Mouse (Mus musculus) MEL (cell line): Measurements from ENCODE around the gene Cnot3. TPM values are rescaled to one million over a fixed set of nuclear protein-coding genes. Genes with fewer than 3 reads are reported as not detected.
A peak's percentile ranks its signal among the peaks of the same experiment; 100 is the strongest.

ENCODE experiments used
- DNase-seq: peaks from one replicate; pipeline ENCODE4 v3.0.0; 2011; ENCODE audit warnings: low read depth, low spot score
- H3K27ac ChIP-seq: 2 replicates; pipeline ENCODE4 v1.5.1; 2012; ENCODE audit warnings: low read depth, mild to moderate bottlenecking, control low read depth, low read length, moderate library complexity; ENCODE audit not compliant: control insufficient read depth
- H3K27me3 ChIP-seq, 2 experiments: fragments of 150-350 bp in 1 of 2; sonication (generic) in 1 of 2; 2 replicates each; pipeline ENCODE4 v1.6.1; 2012; ENCODE audit warnings: low read length in 2 of 2, mild to moderate bottlenecking in 2 of 2, improper control_type of control experiment in 1 of 2, moderate library complexity in 1 of 2; ENCODE audit not compliant: insufficient read depth in 2 of 2, control insufficient read depth in 1 of 2
- H3K36me3 ChIP-seq, 2 experiments: 2 replicates each; pipeline ENCODE4 v1.6.1; 2012 to 2014; ENCODE audit warnings: low read length in 2 of 2, improper control_type of control experiment in 1 of 2, inconsistent platforms in 1 of 2, mild to moderate bottlenecking in 1 of 2; ENCODE audit not compliant: insufficient read depth in 2 of 2, control insufficient read depth in 1 of 2
- H3K4me1 ChIP-seq, 2 experiments: fragments of 150-350 bp in 1 of 2; sonication (generic) in 1 of 2; 2 replicates each; pipeline ENCODE4 v1.6.1; 2012; ENCODE audit warnings: low read length in 2 of 2, improper control_type of control experiment in 1 of 2, mild to moderate bottlenecking in 1 of 2; ENCODE audit not compliant: insufficient read depth in 2 of 2, control insufficient read depth in 1 of 2
- H3K4me3 ChIP-seq, 2 experiments: fragments of 150-350 bp in 1 of 2; sonication (generic) in 1 of 2; 2 replicates each; pipeline ENCODE4 v1.5.1; 2012; ENCODE audit warnings: low read depth in 2 of 2, low read length in 2 of 2, mild to moderate bottlenecking in 2 of 2, moderate library complexity in 2 of 2, control low read depth in 1 of 2, improper control_type of control experiment in 1 of 2; ENCODE audit not compliant: control insufficient read depth in 1 of 2, insufficient read depth in 1 of 2
- H3K79me2 ChIP-seq: 2 replicates; pipeline ENCODE4 v1.6.1; 2012; ENCODE audit warnings: mild to moderate bottlenecking, low read length, moderate library complexity; ENCODE audit not compliant: control insufficient read depth, poor library complexity, insufficient read depth
- H3K9ac ChIP-seq: 2 replicates; pipeline ENCODE4 v1.6.1; 2012; ENCODE audit warnings: low read depth, mild to moderate bottlenecking, control low read depth, low read length, moderate library complexity; ENCODE audit not compliant: control insufficient read depth, poor library complexity, severe bottlenecking
- H3K9me3 ChIP-seq: fragments of 150-350 bp; sonication (generic); replicated peaks from 2 replicates; pipeline ENCODE4 v1.6.1; 2012; ENCODE audit warnings: mild to moderate bottlenecking, low read length, improper control_type of control experiment, moderate library complexity; ENCODE audit not compliant: insufficient read depth
- CHD2 ChIP-seq: IDR thresholded peaks from 2 replicates; pipeline ENCODE4 v1.6.1; 2011; ENCODE audit warnings: low read length, improper control_type of control experiment
- CTCF ChIP-seq, 3 experiments: IDR thresholded peaks in 2 of 3; conservative IDR thresholded peaks in 1 of 3; 2 replicates each; pipeline ENCODE4 v1.5.1; 2011 to 2012; ENCODE audit warnings: low read length in 3 of 3, low read depth in 2 of 3, mild to moderate bottlenecking in 2 of 3, improper control_type of control experiment in 1 of 3, inconsistent platforms in 1 of 3, mixed read lengths in 1 of 3, moderate library complexity in 1 of 3; ENCODE audit not compliant: control insufficient read depth in 1 of 3, insufficient read depth in 1 of 3, poor library complexity in 1 of 3, severe bottlenecking in 1 of 3
- E2F4 ChIP-seq: IDR thresholded peaks from 2 replicates; pipeline ENCODE4 v1.6.1; 2011; ENCODE audit warnings: low read depth, low read length, improper control_type of control experiment, borderline replicate concordance
- ELF1 ChIP-seq: IDR thresholded peaks from 2 replicates; pipeline ENCODE4 v1.6.1; 2014; ENCODE audit warnings: low read depth, mild to moderate bottlenecking, inconsistent platforms, low read length, improper control_type of control experiment, moderate library complexity
- ETS1 ChIP-seq: IDR thresholded peaks from 2 replicates; pipeline ENCODE4 v1.6.1; 2012; ENCODE audit warnings: low read depth, mild to moderate bottlenecking, inconsistent platforms, low read length, improper control_type of control experiment, moderate library complexity
- MAFK ChIP-seq: IDR thresholded peaks from 2 replicates; pipeline ENCODE4 v1.6.1; 2011; ENCODE audit warnings: low read depth, mild to moderate bottlenecking, low read length, improper control_type of control experiment, borderline replicate concordance
- MAX ChIP-seq: IDR thresholded peaks from 2 replicates; pipeline ENCODE4 v1.6.1; 2011; ENCODE audit warnings: low read length, improper control_type of control experiment
- MAZ ChIP-seq: IDR thresholded peaks from 2 replicates; pipeline ENCODE4 v1.6.1; 2012; ENCODE audit warnings: low read depth, mild to moderate bottlenecking, inconsistent platforms, low read length, improper control_type of control experiment
- MXI1 ChIP-seq: IDR thresholded peaks from 2 replicates; pipeline ENCODE4 v1.6.1; 2011; ENCODE audit warnings: mild to moderate bottlenecking, low read depth, low read length, improper control_type of control experiment
- MYC ChIP-seq: IDR thresholded peaks from 2 replicates; pipeline ENCODE4 v1.6.1; 2011; ENCODE audit warnings: low read depth, mild to moderate bottlenecking, low read length, improper control_type of control experiment, moderate library complexity
- NELFE ChIP-seq: IDR thresholded peaks from 2 replicates; pipeline ENCODE4 v1.6.1; 2011; ENCODE audit warnings: low read depth, low read length, improper control_type of control experiment
- NRF1 ChIP-seq: IDR thresholded peaks from 2 replicates; pipeline ENCODE4 v1.6.1; 2014; ENCODE audit warnings: low read depth, mild to moderate bottlenecking, inconsistent platforms, low read length, improper control_type of control experiment, moderate library complexity; ENCODE audit not compliant: poor library complexity, insufficient read depth, severe bottlenecking
- POLR2A ChIP-seq, 2 experiments: IDR thresholded peaks; 2 replicates each; pipeline ENCODE4 v1.6.1; 2011 to 2012; ENCODE audit warnings: low read length in 2 of 2, mild to moderate bottlenecking in 2 of 2, control low read depth in 1 of 2, improper control_type of control experiment in 1 of 2, low read depth in 1 of 2, moderate library complexity in 1 of 2; ENCODE audit not compliant: control insufficient read depth in 1 of 2, insufficient read depth in 1 of 2, poor library complexity in 1 of 2
- POLR2AphosphoS2 ChIP-seq: IDR thresholded peaks from 2 replicates; pipeline ENCODE4 v1.6.1; 2011; ENCODE audit warnings: low read length, improper control_type of control experiment
- RAD21 ChIP-seq: IDR thresholded peaks from 2 replicates; pipeline ENCODE4 v1.6.1; 2011; ENCODE audit warnings: mild to moderate bottlenecking, low read depth, low read length, improper control_type of control experiment
- RCOR1 ChIP-seq: IDR thresholded peaks from 2 replicates; pipeline ENCODE4 v1.6.1; 2012; ENCODE audit warnings: low read depth, mild to moderate bottlenecking, inconsistent platforms, low read length, improper control_type of control experiment
- SMC3 ChIP-seq: IDR thresholded peaks from 2 replicates; pipeline ENCODE4 v1.6.1; 2011; ENCODE audit warnings: low read depth, low read length, improper control_type of control experiment
- TBP ChIP-seq: IDR thresholded peaks from 2 replicates; pipeline ENCODE4 v1.8.0; 2011; ENCODE audit warnings: low read depth, low read length, improper control_type of control experiment
- TCF12 ChIP-seq: IDR thresholded peaks from 2 replicates; pipeline ENCODE4 v1.6.1; 2014; ENCODE audit warnings: low read depth, mild to moderate bottlenecking, inconsistent platforms, low read length, improper control_type of control experiment, moderate library complexity
- ZC3H11A ChIP-seq: IDR thresholded peaks from 2 replicates; pipeline ENCODE4 v1.6.1; 2012; ENCODE audit warnings: low read depth, mild to moderate bottlenecking, inconsistent platforms, low read length, improper control_type of control experiment
- ZMIZ1 ChIP-seq: IDR thresholded peaks from 2 replicates; pipeline ENCODE4 v1.6.1; 2012; ENCODE audit warnings: low read depth, mild to moderate bottlenecking, inconsistent platforms, low read length, improper control_type of control experiment, moderate library complexity
- ZNF384 ChIP-seq: IDR thresholded peaks from 2 replicates; pipeline ENCODE4 v1.6.1; 2012; ENCODE audit warnings: low read depth, mild to moderate bottlenecking, inconsistent platforms, low read length, improper control_type of control experiment
- polyA plus RNA-seq, 2 experiments: library from polyadenylated mRNA; stranded (reverse) in 1 of 2; unstranded in 1 of 2; fragments of >175 nt in 1 of 2; fragments of >200 nt in 1 of 2; gene quantifications; 2 replicates each; pipeline versions ENCODE4 v1.2.1 to v1.2.4; 2012; ENCODE audit warnings: low replicate concordance in 2 of 2, low read depth in 1 of 2; ENCODE audit not compliant: insufficient read length in 2 of 2, insufficient read depth in 1 of 2, missing spikeins in 1 of 2
- total RNA-seq: library from RNA; depleted of rRNA; stranded (reverse); fragments of 300-350 nt; gene quantifications from 2 replicates; pipeline ENCODE4 v1.2.3, GENCODE M21; 2012

The Cnot3 gene
- total and polyA plus RNA-seq, 3 experiments: 17.4 to 118 (median 86.6) TPM

DNA sequence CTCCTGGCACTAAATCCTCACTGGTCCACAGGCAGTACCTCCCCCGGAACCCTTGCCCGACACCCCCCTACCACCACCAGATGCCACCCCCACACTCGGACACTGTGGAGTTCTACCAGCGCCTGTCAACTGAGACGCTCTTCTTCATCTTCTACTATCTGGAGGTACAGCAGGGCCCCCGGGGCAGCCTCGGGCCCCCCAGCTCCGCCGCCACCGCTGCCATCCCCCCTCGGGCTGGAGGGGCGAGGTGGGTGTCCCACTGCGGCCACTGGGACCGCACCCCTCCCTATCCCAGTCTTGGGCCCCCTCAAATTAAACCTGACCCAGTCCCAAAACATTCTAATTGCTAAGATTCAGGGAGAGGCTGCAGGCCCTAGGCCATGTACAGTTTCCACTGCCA is 13.5 kb downstream of the Cnot3 start:
- TF ChIP-seq RAD21 (no peak), NELFE (no peak), CTCF (IDR thresholded peaks at IDR 0.05 in 2 of 3, conservative IDR thresholded peaks at IDR 0.05 in 1 of 3; ENCODE audit: control insufficient read depth in 1 of 3, insufficient read depth in 1 of 3, low read depth in 2 of 3, low read length in 3 of 3, poor library complexity in 1 of 3, severe bottlenecking in 1 of 3) (no peak), MXI1 (no peak)

DNA sequence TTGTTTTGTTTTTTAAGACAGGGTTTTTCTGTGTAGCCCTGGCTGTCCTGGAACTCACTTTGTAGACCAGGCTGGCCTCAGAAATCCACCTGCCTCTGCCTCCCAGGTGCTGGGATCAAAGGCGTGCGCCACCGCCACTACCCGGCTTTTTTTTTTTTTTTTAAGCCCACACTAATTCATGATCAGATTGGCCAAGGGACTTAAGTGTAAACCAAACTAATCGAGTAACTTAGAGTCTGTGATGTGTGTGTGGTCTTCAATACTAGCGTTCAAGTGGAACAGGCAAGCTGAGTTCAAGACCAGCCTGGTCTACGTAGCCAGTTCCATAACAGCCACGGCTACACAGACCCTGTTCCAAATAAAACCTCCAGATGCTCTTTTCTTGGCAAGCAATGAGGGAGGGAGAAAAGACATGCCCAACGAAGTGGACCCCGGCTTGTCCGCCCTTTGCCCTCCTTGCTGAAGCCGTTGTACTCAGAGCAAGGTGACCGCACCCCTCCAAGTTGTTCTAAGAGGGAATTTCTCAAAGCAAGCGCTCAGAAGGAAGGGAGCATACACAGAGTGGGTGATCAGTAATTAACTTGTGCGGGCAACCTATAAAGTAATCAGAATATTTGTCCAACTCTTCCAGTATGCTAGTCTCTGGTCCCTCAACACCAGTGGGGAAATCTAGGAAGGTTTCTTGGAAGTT is 19.6 kb downstream of the Cnot3 start:
- peaks cover 0 to 8% of the 10 kb centered on the region in 2 experiments; a peak in 2 of 4 replicates for H3K4me1 ChIP-seq
- H3K4me3 ChIP-seq: peak overlapping the region; percentile 71 to 97
- no peak for DNase-seq
- peak overlapping the region; percentile 46 for H3K27ac ChIP-seq
- TF ChIP-seq ZNF384 (peak; percentile 62; the same call in 1 of the 2 replicates), MAZ (no peak)
- peak overlapping the region; percentile 78 for H3K9ac ChIP-seq
- H3K36me3 ChIP-seq: peaks cover 1 to 6% of the 10 kb centered on the region in 2 experiments; a peak in 3 of 4 replicates
- no peaks in the 10 kb centered on the region for H3K27me3 ChIP-seq
- H3K9me3 ChIP-seq: no peaks in the 10 kb centered on the region
- H3K79me2 ChIP-seq: peaks cover 14% of the 10 kb centered on the region

More for the DNA sequence above, 13.5 kb downstream of the Cnot3 start:
- peaks cover 1 to 9% of the 10 kb centered on the region in 2 experiments; a peak in 3 of 4 replicates for H3K36me3 ChIP-seq
- H3K79me2 ChIP-seq: 0 out of 2 replicates have a peak, but pooled peaks cover 2% of the 10 kb centered on the region
- H3K4me3 ChIP-seq: no peak overlapping the region
- H3K4me1 ChIP-seq: 0 out of 4 replicates have a peak, but pooled peaks cover 0 to 2% of the 10 kb centered on the region in 2 experiments
- DNase-seq: no peak
- no peaks in the 10 kb centered on the region for H3K9me3 ChIP-seq
- H3K9ac ChIP-seq: no peak overlapping the region
- no peaks in the 10 kb centered on the region for H3K27me3 ChIP-seq
- no peak overlapping the region for H3K27ac ChIP-seq

DNA sequence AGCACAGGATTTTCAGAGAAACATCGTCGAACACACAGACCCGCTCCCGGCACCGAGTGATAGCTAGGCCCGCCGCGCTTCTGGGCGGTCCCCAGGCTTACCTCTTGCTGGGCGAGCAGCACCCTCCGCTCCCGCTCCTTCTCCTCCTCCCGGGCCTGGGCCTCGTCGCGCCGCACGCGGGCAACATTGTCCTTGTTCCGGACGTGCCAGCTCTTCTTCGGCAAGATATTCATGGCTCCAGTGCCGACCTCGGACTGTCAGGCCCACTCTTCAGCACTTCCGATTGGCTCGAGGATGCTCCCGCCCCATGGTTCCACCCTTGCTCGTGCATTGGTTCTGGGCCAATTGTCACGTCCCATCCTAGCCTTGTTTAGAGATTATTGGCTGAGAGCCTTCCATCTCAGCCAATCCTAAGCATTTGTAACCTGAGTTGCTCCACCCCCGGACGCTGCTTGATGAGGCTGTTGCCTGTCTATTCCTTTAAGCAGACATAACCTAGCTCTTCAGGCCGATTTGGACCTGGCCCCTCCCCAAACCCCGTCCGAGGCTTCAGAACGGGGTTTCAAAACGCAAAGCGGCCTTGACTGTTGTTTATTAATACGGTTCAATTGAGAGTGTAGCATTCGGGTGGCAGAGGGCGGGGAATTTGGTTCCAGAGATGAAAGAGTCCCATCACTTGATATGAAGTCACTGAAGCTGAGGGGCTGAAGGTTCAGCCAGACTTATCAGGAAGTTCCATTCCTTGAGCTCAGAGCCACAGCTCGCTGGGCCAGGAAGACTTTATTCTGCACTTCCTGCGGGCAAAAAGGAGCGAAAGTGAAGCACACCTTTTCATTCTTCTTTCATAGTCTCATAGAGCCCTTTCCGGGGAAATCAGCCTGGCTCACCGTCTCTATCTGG is 20.4 kb downstream of the Cnot3 start, which contains the start of gene Leng1:
Leng1 (minus strand) TSS at position 626 of the 900 bp plus-strand sequence.
- Histone ChIP-seq H3K27me3 (no peaks in the 10 kb centered on the region), H3K9ac (peak within 1 kb of the TSS; percentile 78), H3K9me3 (no peaks in the 10 kb centered on the region), H3K36me3 (peaks cover 1 to 6% of the 10 kb centered on the region in 2 experiments; a peak in 3 of 4 replicates), H3K27ac (peak within 1 kb of the TSS; percentile 86), H3K4me3 (peak within 1 kb of the TSS; percentile 71 to 97), H3K4me1 (peaks cover 0 to 8% of the 10 kb centered on the region in 2 experiments; a peak in 2 of 4 replicates), H3K79me2 (peaks cover 14% of the 10 kb centered on the region)
- DNase-seq: peak; percentile 99
- TF ChIP-seq TBP: peak; percentile 81
- TF ChIP-seq NRF1: no peak
- TF ChIP-seq MYC: no peak
- peak; percentile 74 for TF ChIP-seq NELFE
- no peak for TF ChIP-seq RCOR1
- TF ChIP-seq POLR2AphosphoS2: peak; percentile 97
- peak; percentile 69 to 89; a peak in 3 of 4 replicates for TF ChIP-seq POLR2A (IDR thresholded peaks at IDR 0.05; ENCODE audit: control insufficient read depth in 1 of 2, insufficient read depth in 1 of 2, low read depth in 1 of 2, low read length in 2 of 2, poor library complexity in 1 of 2)
- no peak for TF ChIP-seq E2F4
- peak; percentile 84 for TF ChIP-seq ZMIZ1
- TF ChIP-seq SMC3: no peak
- peak; percentile 10 for TF ChIP-seq TCF12
- no peak for TF ChIP-seq ZC3H11A
- TF ChIP-seq MXI1: peak; percentile 80
- TF ChIP-seq CHD2: peak; percentile 60
- peak; percentile 67 for TF ChIP-seq MAX
- peak; percentile 36; the same call in 1 of the 2 replicates for TF ChIP-seq ELF1
- no peak; the same call in 1 of the 2 replicates for TF ChIP-seq MAZ
- peak; percentile 29; the same call in 1 of the 2 replicates for TF ChIP-seq ETS1
- no peak for TF ChIP-seq MAFK
